Mouse (Mus musculus): Measurements from ENCODE around the gene Itk. TPM values are rescaled to one million over a fixed set of nuclear protein-coding genes. Genes with fewer than 3 reads are reported as not detected.

The Itk gene
- polyA plus RNA-seq, 1 experiment from 2014 or later, result not detected

DNA sequence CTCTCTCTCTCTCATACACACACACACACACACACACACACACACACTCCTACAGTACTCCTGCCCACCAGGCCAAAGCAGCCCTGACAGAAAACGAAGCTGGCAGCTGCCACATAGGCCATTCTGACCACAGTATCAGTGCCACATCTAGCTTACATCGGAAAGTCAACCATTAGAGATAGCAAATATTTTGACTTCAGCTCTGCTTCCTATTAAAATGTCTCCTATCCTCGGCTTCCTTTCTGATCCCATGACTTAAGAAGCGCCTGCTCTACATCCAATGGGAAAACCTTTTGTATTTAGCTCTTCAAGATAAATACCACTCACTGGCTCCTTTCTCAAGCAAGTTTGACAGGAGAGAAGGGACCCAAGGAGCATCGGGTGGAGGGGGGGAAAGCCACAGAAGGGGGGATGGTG is 78.7 kb downstream of the Itk start:
- peak overlapping the region; percentile 90 for H3K27ac ChIP-seq (replicated peaks)
- no peaks in the 10 kb centered on the region for H3K36me3 ChIP-seq
- 26% methylated on average over 5 of the region's 5 CpGs for WGBS
- peak; percentile 1; the same call in 1 of the 2 replicates for ATAC-seq (replicated peaks)
- no peaks in the 10 kb centered on the region for H3K9me3 ChIP-seq
- H3K4me1 ChIP-seq, result peaks cover 35% of the 10 kb centered on the region
- H3K4me3 ChIP-seq, result peak overlapping the region; percentile 82
- peak overlapping the region; percentile 95 for H3K9ac ChIP-seq (replicated peaks)
- H3K27me3 ChIP-seq, result no peaks in the 10 kb centered on the region
- peak overlapping the region; percentile 78 for H3K4me2 ChIP-seq (replicated peaks)

DNA sequence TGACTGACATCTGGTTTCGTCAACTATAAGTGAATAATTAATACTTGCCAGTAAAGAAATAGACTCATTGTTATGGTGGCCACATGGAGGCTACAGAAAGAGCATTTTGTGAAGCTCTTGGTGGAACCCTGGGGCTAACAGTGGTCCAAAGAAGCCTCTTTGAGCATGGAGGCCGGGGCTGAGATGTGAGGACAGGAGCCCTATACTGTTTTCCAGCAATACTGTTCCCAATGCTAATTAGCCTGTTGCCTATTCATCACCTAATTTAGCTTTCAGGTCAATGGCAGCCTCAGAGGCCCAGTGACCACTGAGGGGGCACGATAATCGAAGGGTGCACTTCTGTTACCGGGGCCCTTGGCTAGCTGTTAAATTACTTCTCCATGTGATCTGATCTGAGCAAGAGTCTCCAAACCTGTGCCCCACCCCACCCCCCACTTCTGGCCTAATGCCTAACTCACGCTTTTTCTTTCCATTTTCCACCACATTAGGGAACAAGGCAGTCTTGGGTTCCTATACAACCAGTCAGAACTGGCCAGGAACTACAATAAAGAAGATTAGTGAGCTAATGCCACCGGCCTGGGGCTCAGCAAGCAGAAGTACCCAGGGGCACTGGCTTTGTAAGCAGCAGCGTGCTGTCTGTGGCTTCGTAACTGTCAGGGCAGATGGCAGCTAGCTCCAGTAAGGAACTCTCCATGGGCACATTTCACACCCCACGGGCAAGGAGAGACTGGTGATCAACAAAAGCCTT is 79.3 kb downstream of the Itk start:
- H3K4me2 ChIP-seq (replicated peaks), result peak overlapping the region; percentile 78
- H3K9me3 ChIP-seq, result no peaks in the 10 kb centered on the region
- WGBS, result 11% methylated on average over 10 of the region's 10 CpGs
- peak overlapping the region; percentile 82 for H3K4me3 ChIP-seq
- peak overlapping the region; percentile 95 for H3K9ac ChIP-seq (replicated peaks)
- peaks cover 37% of the 10 kb centered on the region for H3K4me1 ChIP-seq
- ATAC-seq (replicated peaks), result peak; percentile 11
- peak overlapping the region; percentile 90 for H3K27ac ChIP-seq (replicated peaks)
- H3K36me3 ChIP-seq, result no peaks in the 10 kb centered on the region
- H3K27me3 ChIP-seq, result no peaks in the 10 kb centered on the region

GRCm38 (mm10) chr11:46309111-46309741 is 80.1 kb downstream of the Itk start:
- Histone ChIP-seq H3K36me3 (no peaks in the 10 kb centered on the region), H3K4me2 (replicated peaks) (peak overlapping the region; percentile 78), H3K4me3 (peak overlapping the region; percentile 82), H3K9ac (replicated peaks) (peak overlapping the region; percentile 27; the same call in 1 of the 2 replicates), H3K9me3 (no peaks in the 10 kb centered on the region), H3K27ac (replicated peaks) (peak overlapping the region; percentile 90), H3K4me1 (peaks cover 45% of the 10 kb centered on the region), H3K27me3 (no peaks in the 10 kb centered on the region)
- no peak for ATAC-seq (replicated peaks)
- 45% methylated on average over 20 of the region's 20 CpGs for WGBS

DNA sequence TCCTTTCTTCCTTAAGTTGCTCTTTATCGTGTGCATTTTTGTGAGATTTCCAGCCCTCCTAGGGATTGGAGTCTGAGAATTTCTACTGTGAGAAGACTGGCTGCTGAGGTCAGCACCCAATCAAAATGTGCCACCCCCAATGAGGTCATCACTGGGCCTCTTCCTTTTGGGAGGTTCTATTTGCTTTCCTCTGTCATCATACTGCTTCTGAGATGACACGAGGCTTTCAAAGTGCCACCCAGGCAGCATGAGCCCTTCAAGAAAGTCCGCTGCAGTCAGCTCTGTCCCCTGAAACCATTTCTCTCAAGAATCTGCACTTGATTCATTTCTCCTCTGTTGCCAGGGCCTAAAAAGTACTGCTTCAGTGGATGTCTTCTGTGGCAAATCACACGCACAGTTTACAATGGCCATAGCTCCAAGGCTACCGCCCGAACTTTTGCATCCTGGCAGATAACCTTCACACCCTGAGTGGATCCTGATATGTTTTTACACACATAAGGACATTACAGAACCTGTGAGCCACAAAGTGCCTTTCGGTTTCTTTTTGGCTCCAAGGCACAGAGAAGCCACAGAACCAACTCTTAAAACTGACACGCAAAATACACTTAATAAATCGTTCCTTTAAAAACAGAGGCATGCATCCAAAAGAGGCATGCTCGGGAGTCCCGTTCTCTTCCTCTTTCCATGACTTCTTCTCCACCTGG is 80.9 kb downstream of the Itk start:
- Histone ChIP-seq H3K4me3 (no peak overlapping the region), H3K9me3 (no peaks in the 10 kb centered on the region), H3K4me1 (peaks cover 46% of the 10 kb centered on the region), H3K27ac (replicated peaks) (no peak overlapping the region), H3K27me3 (no peaks in the 10 kb centered on the region), H3K9ac (replicated peaks) (no peak overlapping the region), H3K36me3 (no peaks in the 10 kb centered on the region), H3K4me2 (replicated peaks) (no peak overlapping the region)
- 88% methylated on average over 11 of the region's 11 CpGs for whole genome bisulfite sequencing
- no peak for ATAC-seq (replicated peaks)

- no peak overlapping the region for H3K9ac ChIP-seq (replicated peaks)
- H3K36me3 ChIP-seq, result no peaks in the 10 kb centered on the region
- 96% methylated on average over 7 of the region's 7 CpGs for WGBS
- no peak overlapping the region for H3K4me2 ChIP-seq (replicated peaks)
- no peak overlapping the region for H3K4me3 ChIP-seq
- no peak overlapping the region for H3K27ac ChIP-seq (replicated peaks)
- H3K9me3 ChIP-seq, result no peaks in the 10 kb centered on the region
- no peaks in the 10 kb centered on the region for H3K27me3 ChIP-seq
- H3K4me1 ChIP-seq, result peaks cover 42% of the 10 kb centered on the region
- no peak for ATAC-seq (replicated peaks)
Measured at GRCm38 (mm10) chr11:46307768-46308167, 81.5 kb downstream of the Itk start.

- no peaks in the 10 kb centered on the region for H3K9me3 ChIP-seq
- no peaks in the 10 kb centered on the region for H3K36me3 ChIP-seq
- no peak overlapping the region for H3K4me3 ChIP-seq
- H3K27ac ChIP-seq (replicated peaks), result no peak overlapping the region
- 87% methylated on average over 7 of the region's 7 CpGs for WGBS
- H3K27me3 ChIP-seq, result no peaks in the 10 kb centered on the region
- H3K4me1 ChIP-seq, result peaks cover 40% of the 10 kb centered on the region
- H3K4me2 ChIP-seq (replicated peaks), result no peak overlapping the region
- H3K9ac ChIP-seq (replicated peaks), result no peak overlapping the region
- no peak for ATAC-seq (replicated peaks)
Measured at GRCm38 (mm10) chr11:46306776-46307175, 82.5 kb downstream of the Itk start.

- no peak overlapping the region for H3K4me2 ChIP-seq (replicated peaks)
- H3K4me1 ChIP-seq, result peaks cover 35% of the 10 kb centered on the region
- no peaks in the 10 kb centered on the region for H3K9me3 ChIP-seq
- no peak overlapping the region for H3K4me3 ChIP-seq
- WGBS, result 83% methylated on average over 9 of the region's 9 CpGs
- no peak overlapping the region for H3K9ac ChIP-seq (replicated peaks)
- no peaks in the 10 kb centered on the region for H3K27me3 ChIP-seq
- H3K36me3 ChIP-seq, result no peaks in the 10 kb centered on the region
- ATAC-seq (replicated peaks), result no peak
- H3K27ac ChIP-seq (replicated peaks), result no peak overlapping the region
Measured at GRCm38 (mm10) chr11:46305881-46306520, 83.3 kb downstream of the Itk start.

DNA sequence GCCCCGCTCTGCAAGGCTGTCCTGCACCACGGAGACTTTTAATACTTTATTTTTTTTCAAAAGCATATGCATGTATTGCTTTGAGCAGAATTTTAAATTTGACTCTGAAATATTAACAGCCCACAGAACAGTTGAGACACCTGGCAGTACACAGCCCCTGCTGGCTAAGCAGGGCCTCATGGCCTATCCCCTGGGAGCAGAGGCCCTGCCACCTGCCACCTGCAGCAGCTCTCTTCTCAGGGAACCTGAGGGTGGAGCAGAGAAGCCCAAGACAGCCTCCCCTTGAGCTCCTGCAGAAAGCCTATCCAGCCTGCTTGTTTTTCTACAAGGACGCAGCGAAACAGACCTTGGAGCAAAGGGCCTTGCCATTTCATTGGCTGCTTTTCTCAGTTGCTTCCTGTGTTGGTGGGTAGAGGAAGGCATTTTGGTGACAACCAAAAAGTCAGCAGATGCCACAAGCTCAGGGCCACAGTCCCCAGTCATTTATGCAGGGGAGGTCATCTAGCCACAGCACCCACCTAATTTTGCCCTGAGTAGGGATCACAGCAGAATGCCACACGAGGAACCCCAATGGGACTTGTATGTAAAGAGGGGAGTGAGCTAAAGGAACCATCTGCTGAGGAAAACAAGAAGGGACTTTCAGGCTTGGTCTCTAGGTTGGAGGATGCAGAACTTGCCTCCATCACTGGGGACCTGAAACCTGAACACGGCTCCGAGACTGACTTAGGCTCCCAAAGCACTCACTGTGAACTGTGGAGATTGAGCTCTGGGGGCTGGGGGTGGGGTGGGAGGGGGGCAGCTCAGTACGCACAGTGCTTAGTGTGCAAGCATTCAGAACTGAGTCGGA is 84.2 kb downstream of the Itk start:
- H3K4me2 ChIP-seq (replicated peaks), result no peak overlapping the region
- whole genome bisulfite sequencing, result 89% methylated on average over 9 of the region's 9 CpGs
- peaks cover 27% of the 10 kb centered on the region for H3K4me1 ChIP-seq
- no peaks in the 10 kb centered on the region for H3K36me3 ChIP-seq
- H3K9ac ChIP-seq (replicated peaks), result no peak overlapping the region
- no peaks in the 10 kb centered on the region for H3K9me3 ChIP-seq
- no peaks in the 10 kb centered on the region for H3K27me3 ChIP-seq
- H3K4me3 ChIP-seq, result no peak overlapping the region
- no peak overlapping the region for H3K27ac ChIP-seq (replicated peaks)
- no peak for ATAC-seq (replicated peaks)

DNA sequence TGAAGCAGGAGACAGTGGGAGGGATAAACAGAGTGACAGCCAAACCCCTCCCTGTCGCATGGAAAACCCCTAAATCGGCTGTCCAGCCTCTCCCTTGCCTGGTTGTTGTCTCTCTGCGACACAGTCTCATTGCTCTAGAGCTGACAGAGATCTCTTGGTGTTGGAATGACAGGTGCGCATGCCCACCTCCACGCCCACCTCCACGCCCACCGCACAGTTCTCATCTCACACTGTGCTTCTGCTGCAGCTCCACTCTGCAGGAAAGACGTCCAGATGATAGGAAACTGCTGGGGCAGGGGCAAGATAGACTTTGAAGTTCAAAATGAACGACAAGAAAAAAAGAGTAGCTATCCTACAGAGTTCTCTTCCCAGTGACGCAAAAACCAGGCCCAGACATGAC is 85.2 kb downstream of the Itk start:
- no peaks in the 10 kb centered on the region for H3K27me3 ChIP-seq
- no peaks in the 10 kb centered on the region for H3K36me3 ChIP-seq
- ATAC-seq (replicated peaks), result no peak
- H3K27ac ChIP-seq (replicated peaks), result no peak overlapping the region
- no peak overlapping the region for H3K4me3 ChIP-seq
- H3K9me3 ChIP-seq, result no peaks in the 10 kb centered on the region
- 88% methylated on average over 10 of the region's 10 CpGs for WGBS
- no peak overlapping the region for H3K9ac ChIP-seq (replicated peaks)
- H3K4me1 ChIP-seq, result peaks cover 20% of the 10 kb centered on the region
- H3K4me2 ChIP-seq (replicated peaks), result no peak overlapping the region

GRCm38 (mm10) chr11:46302471-46302870 is 86.8 kb downstream of the Itk start:
- WGBS, result 88% methylated on average over 9 of the region's 9 CpGs
- H3K36me3 ChIP-seq, result no peaks in the 10 kb centered on the region
- H3K27me3 ChIP-seq, result no peaks in the 10 kb centered on the region
- ATAC-seq (replicated peaks), result no peak
- peaks cover 18% of the 10 kb centered on the region for H3K4me1 ChIP-seq
- H3K4me3 ChIP-seq, result no peak overlapping the region
- H3K9me3 ChIP-seq, result no peaks in the 10 kb centered on the region
- H3K27ac ChIP-seq (replicated peaks), result no peak overlapping the region
- no peak overlapping the region for H3K9ac ChIP-seq (replicated peaks)
- H3K4me2 ChIP-seq (replicated peaks), result no peak overlapping the region

DNA sequence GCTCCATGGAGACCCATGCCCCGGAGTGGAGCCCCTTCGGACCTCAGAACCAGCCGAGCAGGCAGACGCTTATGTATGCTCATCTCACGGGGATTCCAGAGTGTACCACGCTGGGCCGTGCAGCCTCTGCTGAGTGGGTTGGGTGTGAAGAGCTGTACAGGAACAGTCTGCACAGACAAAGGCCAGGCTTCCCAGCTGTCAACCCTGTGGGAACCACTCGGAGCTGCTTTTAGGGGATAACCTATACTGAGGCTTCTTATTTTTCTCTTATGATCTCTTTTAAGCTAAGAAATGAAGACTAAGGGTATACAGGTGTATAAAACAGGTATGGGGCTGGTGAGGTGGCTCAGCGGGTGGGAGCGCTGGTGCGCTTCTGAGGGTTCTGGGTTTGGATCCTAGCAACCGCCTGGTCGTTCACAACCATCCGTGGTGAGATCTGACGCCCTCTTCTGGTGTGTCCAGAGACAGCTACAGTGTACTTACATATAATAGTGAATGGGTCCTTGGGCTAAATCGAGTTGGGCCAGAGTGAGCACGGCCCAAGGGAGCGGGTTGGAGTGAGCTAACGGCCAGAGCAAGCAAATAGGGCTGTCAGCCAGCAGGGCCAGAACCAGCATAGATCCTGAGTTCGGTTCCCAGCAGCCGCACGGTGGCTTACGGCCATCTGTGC is 87.6 kb downstream of the Itk start:
- Histone ChIP-seq H3K4me3 (no peak overlapping the region), H3K9ac (replicated peaks) (no peak overlapping the region), H3K9me3 (no peaks in the 10 kb centered on the region), H3K27me3 (no peaks in the 10 kb centered on the region), H3K27ac (replicated peaks) (no peak overlapping the region), H3K4me1 (peaks cover 18% of the 10 kb centered on the region), H3K4me2 (replicated peaks) (no peak overlapping the region), H3K36me3 (no peaks in the 10 kb centered on the region)
- ATAC-seq (replicated peaks), result no peak
- WGBS, result 84% methylated on average over 23 of the region's 23 CpGs

Measured in forebrain, embryonic 15.5 days (tissue).